Mouse (Mus musculus) spleen, embryonic (tissue): ENCODE measurements at regions not wholly inside any gene's neighbourhood (a gene's known extent, or its start where the extent isn't known, plus 50 kb on each side); places are given as distances from the start of the nearest gene placed in this dataset.

Experiments used
- CTCF ChIA-PET: fragments of 350-600 bp; sonication (Branson Sonifier 250); formaldehyde crosslinking; loops from one replicate; lab custom pipeline; 2022; lab: Charles Lee

DNA sequence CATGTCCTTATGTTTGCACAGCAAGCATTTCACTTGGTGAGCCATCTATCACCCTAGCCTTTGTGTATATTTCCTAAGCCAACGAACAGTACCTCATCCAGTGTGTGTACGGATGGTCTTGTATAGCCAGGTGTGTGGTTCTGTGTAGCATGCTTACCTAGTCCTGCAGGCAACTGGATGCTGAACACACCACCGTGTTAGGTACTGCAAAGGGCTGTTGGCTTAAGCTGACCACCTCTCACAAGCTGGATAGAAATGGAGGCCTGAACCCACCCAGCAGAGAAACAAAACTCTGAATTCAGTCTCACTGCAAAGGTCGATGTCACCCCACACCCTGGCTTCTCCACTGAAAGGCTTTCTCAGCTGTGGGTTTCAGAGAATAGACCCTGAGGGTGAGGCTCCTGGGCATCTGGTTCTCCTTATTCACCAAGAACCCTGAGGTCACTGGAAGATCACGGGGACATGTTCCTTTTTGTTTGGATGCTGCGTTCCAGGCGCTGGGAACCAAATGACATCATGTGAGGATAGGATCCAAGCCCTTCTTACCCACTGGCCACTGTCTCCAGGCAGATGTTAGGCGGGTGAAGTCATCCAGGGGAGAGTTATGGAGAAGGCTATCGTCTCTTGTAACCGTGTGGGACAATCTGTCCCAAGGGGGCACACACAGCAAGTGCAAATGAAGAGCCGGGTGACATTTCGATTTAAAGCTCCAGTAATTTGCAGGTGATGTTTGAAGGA lies 161.8 kb downstream of the Tomm20 start:
- CTCF ChIA-PET: no interaction called here

DNA sequence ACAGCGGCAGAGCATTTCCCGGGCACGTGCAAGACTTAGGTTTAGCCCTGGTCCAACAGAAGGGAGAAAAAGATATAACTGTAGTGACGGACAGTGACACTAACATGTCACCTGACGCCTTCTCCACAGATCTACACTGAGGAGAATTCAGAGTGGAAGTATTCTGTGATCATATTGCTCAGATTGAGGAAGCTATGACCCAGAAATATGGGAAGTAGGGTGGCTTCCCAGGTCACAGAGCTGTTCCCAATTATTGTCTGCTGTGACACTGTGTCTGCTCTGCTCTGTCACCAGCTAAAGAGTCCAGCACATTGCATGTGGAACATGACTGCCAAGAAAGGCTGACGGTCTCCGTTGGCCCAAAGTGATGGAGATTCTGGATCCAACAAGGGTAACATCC lies 167.0 kb downstream of the Tomm20 start:
- CTCF ChIA-PET: interaction anchor here (0.7 kb wide), 1 partner anchor 8 kb away, joined by 3 read pairs; no protein-coding TSS in a partner anchor

DNA sequence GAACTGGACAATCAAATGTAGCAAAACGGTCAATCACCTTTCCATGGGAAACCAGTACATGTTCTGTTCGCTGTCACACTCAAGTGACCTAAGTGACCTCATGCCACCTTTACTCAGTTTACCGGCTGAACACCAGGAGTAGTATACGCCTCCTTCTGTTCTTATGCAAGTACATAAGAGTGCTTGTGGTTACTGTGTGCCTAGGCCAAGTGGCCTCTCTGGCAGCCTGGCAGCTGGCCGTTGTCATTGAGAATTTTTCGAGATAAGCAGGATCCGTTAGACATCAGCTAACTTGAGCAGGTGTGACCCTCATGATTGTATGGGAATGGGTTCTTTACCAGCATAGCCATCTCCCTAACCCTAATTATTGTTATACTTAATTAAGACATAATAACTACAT lies 167.5 kb downstream of the Tomm20 start:
- CTCF ChIA-PET: interaction anchor here (0.7 kb wide), 1 partner anchor 154 kb away, joined by 3 read pairs; no protein-coding TSS in a partner anchor

DNA sequence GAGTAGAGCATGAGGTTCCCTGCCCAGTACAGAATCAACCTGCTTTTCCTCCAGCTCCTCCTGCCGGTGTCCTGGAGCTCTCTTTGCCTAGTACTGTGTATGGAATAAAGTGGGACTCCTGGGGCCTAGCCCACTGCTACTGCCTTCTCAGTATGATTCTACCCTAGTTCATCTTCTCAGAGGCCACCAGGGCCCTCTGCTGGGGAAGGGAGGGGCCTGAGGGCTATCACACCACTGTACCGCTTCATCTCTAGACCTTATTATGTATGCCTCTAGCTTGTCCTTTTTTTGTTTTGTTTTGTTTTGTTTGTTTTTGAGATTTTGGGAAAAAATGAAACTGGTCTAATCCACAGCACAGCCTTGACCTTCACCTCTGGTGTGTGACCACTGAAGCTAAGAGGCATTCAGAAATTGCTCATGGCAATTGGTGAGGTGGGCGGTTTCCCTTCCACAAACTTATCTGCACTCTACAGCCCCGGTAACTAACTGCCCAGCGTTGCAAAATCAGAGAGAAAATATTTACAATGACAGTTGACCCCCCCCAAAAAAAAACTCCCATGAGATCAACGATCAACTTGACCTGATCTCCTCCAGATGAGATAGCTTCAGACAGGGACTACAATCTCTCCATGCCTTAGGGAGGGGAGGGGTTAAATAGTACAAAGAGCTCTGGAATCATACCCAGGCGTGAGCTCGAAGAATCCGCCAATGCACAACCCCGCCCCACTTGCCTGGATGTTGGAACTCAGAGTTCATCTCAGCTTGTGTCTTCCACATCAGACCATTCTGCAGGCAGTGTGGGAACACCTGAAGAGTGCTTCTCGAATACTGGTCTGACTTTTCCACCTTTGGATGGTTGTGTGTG lies 168.8 kb downstream of the Tomm20 start:
- CTCF ChIA-PET: interaction anchor here (0.6 kb wide), 3 partner anchors 31 to 216 kb away, joined by 3 to 4 read pairs (median 3); no protein-coding TSS in a partner anchor

DNA sequence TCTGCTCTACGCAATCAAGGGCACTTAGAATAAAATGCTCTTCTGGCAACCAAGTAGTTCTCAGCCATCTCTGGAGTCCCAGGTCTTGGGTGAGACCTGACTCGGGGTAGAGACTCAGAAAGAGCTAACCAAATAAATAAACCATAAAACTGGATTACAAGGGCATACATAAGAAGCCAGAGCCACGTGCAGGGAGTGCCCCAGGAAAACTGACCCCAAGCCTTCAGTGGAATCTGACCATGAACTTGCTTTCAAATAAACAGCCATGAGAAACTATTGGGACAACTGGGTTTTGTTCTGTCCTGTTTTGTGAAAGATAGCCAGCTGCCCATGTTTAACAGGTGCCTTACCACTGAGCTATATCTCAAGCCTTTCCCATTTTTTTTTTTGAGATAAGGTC lies 170.3 kb downstream of the Tomm20 start:
- CTCF ChIA-PET: no interaction called here

DNA sequence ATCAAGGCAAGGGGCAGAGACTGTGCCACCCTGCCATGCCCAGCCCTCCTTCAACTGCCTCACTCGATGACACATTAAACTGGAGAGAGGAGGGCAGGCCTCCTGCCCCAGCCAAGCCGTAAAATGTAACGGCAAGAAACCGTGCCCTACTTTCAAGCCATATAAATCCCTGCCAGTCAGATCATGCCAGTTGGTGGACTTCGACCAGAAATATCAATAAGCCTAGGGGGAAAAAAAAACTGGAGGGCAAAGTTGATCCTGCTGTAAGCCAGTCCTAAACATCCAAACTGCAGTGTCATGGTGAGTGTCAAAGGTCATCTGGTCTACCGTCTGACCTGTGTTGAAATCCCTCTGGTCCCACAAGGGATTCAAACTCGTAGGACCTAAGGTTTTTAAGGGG lies 170.8 kb downstream of the Tomm20 start:
- CTCF ChIA-PET: no interaction called here

DNA sequence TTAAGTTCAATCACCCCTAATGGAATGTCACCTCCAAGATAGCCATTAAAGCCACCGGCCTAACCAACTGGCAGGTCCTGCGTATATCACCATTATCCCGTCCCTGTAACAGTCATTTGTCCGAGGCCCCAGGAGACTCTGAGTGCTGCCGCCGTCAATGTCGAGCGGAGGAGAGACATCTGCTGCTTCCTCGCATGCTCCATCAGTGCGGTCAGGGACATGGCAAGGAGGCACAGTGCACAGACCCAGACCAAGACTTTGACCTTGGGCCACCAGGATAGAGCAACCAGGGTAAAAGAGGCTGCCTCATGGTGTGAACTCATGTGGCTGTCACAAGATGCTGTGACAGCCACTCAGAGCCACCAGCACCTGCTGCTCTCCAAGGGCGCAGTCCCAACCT lies 172.9 kb downstream of the Tomm20 start:
- CTCF ChIA-PET: no interaction called here

DNA sequence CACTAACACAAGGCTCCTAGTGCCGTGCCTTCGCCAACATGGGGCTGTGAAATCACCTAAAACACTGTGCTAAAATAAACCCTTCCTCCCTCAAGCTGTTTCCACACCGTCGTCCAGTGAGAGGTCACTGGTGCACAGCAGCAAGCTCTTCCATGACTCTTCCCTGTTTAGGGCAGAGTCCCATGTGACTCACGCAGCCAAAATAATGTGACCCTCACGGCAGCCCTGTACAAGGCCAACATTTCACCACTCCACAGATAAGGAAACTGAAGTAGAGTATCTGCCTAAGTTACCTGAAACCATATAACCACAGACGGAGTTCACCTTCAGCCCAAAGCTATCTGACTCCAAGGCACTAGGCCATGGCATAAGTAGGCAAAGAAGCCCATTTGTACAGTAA lies 173.4 kb downstream of the Tomm20 start:
- CTCF ChIA-PET: no interaction called here

DNA sequence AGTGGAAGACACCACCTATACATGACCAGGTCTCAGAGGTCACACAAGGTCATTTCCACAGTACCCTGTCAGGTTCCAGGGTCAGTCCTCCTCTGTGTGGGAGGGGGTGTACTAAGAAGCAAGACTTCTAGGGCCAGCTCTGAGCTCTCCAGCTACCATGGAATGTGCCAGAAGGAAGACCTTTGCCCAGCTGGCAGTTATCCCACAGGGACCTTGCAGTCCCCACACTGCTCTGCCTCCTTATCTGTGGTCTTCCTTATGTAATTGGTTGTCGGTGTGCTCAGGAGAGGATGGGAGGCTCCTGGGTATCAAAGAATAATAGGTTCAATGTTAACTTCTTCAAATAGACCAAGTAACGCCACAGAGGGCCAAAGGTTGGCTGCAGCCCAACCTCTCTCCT lies 175.3 kb downstream of the Tomm20 start:
- CTCF ChIA-PET: interaction anchor here (0.5 kb wide), 1 partner anchor 8 kb away, joined by 3 read pairs; no protein-coding TSS in a partner anchor

DNA sequence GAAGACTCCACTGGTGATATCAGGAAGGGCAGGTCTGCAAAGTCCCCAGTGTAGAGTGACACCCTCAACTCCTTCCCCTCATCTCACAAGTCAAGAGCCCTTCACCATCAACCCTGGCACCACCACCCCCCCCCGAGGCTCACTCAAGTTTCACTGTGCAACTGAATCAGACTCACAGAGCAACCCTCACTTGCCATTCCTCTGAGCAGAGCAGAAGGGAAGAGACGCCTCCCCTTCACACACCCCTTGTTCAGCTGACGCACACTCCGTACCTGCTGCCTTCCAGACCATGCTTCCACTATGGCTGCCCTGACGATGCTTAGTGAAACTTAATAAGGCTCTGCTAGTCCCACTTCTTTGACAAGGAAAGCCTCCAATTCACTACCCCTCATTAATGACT lies 174.4 kb upstream of the Irf2bp2 start:
- CTCF ChIA-PET: interaction anchor here (0.7 kb wide), 1 partner anchor 194 kb away, joined by 3 read pairs; no protein-coding TSS in a partner anchor

DNA sequence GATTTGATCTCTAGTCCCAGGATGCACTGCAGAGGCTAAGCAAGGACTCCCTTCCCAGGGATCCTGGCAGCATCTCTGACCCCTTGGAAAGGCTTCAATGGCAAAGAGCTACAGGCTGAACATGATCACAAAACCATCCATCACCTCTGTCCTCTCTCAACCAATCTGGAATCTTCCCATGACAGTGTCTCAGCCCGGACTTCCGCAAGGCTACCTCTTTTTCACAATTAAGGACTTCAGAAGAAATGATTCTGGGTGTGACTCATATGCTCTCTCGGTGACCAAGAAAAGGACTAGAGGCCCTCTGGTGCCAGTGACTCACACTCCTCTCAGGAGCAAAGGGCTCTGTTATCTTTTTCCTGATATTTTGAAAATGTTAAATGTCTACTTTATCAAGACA lies 173.6 kb upstream of the Irf2bp2 start:
- CTCF ChIA-PET: no interaction called here

DNA sequence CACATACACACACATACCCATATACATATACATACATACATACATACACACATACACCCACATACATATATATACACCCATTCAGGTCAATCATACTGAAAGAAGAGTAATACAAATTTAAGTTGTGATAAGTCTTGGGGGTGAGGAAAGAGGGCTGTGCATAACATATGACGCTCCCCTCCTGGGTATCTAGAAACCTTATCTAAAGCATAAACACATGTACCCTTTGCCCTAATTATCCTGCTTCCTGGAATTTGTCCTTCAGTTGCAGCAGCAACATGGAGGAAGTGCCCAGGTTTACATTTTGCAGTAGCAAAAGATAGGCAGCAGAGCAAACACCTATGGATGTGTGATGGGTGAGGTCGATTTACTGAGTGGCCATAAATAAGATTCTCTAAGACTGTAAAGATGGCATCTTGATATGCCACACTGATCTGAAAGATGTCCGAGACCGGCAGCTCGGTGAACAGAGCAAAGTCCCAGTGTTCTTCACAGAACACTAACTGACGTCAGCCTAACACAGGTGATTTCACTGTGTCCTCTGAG lies 172.0 kb upstream of the Irf2bp2 start:
- CTCF ChIA-PET: no interaction called here

DNA sequence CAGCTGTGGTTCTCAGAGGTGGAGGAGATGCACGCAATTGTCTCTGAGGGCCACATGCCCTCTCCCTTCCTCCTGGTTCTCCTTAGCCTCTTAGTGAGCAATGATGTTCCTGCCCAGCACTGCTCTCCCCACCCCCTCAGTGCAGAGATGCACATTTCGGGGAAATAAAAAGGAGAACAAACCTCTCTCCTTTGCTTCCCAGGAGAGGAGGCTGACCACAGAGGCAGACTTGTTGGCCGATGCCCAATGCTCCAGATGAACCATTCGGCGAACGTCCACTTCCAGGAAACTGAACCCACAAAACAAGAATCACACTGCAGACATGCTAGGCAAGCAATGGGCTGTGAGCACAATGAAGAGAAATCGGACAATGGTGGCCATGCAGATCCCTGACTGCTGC lies 169.8 kb upstream of the Irf2bp2 start:
- CTCF ChIA-PET: no interaction called here

DNA sequence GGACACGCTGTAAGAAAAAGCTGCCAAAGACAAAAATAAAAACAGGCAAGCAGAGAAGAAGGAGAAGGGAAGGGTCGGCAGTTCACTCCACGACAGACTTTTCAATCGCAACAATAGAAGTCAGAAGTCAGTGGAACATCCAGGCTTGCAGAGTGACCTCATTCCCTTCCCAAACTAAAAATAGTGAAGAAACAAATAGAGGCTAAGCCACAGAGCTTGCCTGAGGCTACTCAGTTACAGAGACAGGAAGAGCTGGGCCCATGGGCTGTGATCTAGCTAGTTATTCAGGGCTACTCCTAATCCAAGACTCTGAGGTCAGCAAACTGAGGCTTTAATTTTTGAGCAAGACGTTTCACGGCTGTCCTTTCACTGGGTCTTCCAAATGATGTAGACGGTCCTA lies 165.9 kb upstream of the Irf2bp2 start:
- CTCF ChIA-PET: interaction anchor here (0.6 kb wide), 2 partner anchors 176 to 252 kb away, joined by 3 read pairs; no protein-coding TSS in a partner anchor

DNA sequence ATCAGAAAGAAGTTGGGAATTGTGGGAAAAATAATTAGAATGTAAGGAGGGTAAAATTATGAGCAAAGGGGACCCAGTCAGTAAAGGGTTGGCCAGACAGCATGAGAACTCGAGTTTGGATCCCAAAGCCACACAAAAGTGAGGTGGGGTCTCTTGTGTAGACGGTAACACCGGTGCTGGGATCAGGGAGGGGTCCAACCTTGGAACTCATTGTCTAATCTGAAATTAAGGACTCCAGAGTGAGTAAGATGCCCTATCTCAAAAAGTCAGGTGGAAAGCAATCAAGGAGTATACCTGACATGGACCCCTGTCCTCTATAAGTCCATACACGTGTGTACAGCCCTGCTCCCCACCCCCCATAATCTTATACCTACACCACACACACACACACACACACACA lies 165.2 kb upstream of the Irf2bp2 start:
- CTCF ChIA-PET: interaction anchor here (0.6 kb wide), 1 partner anchor 251 kb away, joined by 3 read pairs; no protein-coding TSS in a partner anchor

DNA sequence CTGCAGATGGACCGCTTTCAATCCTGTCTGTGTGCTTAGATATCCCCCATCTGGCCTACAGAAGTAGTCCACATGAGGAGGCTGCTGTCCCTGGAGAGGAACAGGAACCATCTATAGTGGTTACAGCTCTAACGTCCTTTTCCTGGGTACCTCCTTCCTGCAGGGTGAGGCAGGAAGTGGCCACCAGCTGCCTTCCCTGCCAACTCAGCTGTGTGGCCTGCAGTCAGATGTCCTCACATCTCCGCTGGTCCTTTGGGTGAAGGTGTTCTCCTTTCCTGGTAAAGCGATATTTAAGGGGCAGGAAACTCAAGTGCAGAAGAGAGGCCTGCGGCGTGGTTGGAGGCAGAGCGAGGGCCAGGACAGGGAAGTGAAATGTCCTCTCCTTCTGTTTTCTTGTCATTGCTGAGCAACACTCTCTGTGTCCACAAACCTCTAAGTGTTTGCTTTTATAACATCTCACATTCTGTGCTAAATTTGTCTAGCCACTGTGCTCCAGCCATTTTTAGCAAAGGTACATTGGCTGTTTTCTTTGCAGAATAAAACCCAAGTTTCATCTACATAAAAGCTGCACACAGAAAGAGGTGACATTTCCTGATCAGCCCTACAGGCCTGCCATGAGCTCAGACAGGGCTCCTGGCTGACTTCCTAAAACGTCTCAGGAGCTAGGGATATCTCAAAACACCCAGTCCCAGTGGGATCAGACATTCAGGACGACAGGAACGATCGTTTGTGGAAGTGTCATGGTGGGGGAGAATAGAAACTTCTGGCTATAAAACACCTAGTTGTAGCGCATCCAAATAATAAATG lies 164.4 kb upstream of the Irf2bp2 start:
- CTCF ChIA-PET: interaction anchor here (0.6 to 1.2 kb wide), 2 partner anchors 87 to 91 kb away, joined by 3 read pairs; no protein-coding TSS in a partner anchor

DNA sequence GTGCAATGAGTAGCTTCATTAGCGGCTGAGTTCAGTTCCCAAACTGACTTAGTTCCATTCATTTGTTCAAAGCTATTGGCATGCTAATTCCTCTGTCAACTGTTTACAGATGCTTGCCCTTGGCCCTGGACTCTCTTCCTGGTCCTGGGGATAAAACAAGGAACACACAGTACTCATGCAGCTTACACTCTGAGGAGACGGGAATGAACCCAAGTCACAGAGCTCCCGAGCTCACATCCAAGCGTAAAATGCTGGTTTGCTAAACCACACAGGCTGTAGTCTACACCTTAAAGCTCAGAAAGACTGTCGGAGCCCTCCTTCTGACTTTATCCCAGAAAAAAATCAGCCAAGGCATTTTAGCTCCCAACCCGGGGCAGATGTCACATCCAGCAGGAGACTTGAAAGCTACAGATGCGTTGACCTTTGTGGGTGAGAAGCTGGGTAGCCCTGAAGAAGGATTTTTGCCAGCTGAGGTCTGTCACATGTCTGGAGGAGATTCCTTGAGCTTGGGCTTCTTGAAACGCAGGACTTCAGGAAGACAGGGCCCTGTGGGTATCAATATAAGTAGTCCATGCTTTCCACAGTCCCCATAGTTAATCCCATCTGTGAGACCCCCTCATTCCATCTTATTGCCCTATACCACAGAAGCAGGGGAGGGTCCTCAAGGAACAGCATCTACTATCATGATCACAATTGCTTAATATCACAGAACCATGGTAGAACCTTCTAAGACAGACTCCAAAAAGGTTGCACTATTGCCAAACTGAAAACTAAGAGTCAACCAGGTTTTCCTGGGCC lies 162.7 kb upstream of the Irf2bp2 start:
- CTCF ChIA-PET: interaction anchor here (1.0 kb wide), 1 partner anchor 10 kb away, joined by 3 read pairs; no protein-coding TSS in a partner anchor

DNA sequence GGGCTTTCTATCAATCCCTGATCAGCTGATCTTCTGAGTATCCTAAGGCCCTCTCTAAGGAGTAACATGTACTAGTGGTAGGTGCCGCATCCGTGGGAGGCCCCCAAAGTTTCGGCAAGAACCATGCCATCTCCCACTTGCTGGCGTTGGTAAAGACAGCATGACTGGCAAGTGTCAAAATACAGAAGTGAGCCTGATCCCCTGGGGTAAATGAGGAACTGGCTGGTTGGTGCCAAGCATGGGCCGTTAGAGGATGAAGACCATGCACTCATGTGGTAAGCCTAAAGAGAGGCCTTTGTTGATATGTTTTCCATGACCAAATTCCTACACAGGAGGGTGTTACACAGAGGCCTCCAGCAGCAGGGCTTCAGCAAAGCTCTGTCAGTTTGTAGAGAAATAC lies 161.9 kb upstream of the Irf2bp2 start:
- CTCF ChIA-PET: interaction anchor here (0.6 to 1.0 kb wide), 2 partner anchors 9 to 1374 kb away, joined by 3 read pairs; no protein-coding TSS in a partner anchor

DNA sequence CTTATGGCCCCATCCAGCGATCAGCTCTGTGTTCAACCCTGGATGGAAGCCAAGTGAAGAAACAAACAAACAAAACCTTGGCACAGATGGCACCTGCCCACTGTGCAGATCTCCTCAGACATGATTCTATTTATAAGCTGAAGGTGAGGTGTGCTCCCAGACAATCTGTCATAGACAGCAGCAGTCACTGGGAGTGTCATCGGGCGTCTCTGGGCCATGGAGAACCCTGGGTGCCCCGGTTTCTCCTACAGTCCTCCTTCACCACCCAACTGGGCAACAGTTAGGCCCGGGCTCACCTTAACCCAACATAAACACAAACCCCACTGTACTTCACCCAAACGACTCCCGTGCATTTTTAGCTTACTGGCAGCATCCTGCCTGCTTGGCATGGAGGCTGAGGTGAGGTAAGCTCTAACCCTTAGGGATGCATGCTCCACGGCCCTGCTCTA lies 160.6 kb upstream of the Irf2bp2 start:
- CTCF ChIA-PET: no interaction called here
